ENCODE assay signal across 8 mouse cellular contexts in the genomic region with DNA sequence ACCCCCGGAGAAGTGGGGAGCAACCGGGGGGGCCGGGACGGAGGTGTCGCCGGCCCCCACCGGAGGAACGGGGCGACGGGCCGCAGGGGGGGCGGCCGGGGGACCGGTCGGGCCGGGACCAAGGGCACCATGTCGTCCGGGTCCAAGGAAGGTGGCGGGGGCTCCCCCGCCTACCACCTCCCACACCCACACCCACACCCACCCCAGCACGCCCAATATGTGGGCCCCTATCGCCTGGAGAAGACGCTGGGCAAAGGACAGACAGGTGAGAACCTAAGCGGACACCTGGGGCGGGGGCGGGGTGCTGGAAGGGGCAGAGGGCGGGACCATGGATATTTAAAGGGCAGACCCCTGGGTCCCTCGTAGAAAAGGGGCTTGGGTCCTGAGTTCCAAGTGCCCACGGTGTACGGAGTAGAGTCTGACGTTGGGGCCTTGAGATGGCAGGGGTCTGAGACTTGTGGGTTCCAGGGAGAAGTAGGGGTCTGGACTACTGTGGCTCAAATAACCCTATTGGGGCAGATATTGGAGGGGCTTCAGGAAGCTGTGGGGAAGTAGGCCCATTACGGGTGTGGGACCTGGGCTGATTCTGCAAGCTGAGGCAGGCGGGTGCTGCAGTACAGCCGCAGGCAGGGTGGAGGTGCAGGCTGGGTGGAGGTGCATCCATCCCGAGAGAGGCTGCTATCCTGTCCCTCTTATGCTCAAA. TPM values are rescaled to one million over a fixed set of nuclear protein-coding genes. Genes with fewer than 3 reads are reported as not detected.
DNase-seq lines count a peak whose midpoint lies in the region; ATAC-seq and TF ChIP-seq lines count a peak whose summit lies in the region.
"Had no signal": no experiment of that assay in that cellular context is flagged by ENCODE, and none has a peak within 500 bp of the region (broad histone marks: within the 10 kb centered on the region; RNA-seq: fewer than 3 reads in every experiment).

No protein-coding gene starts in this region.

- H3K4me1 ChIP-seq in lung, embryonic 14.5 days (ENCODE audit: insufficient read depth), result no peaks in the 10 kb centered on the region
- peaks cover 3% of the 10 kb centered on the region; the same call in 1 of the 2 replicates for H3K4me1 ChIP-seq in hindbrain, embryonic 11.5 days (replicated peaks; ENCODE audit: control insufficient read depth, insufficient read depth, low read length)
- H3K4me1 ChIP-seq in midbrain, embryonic 12.5 days, result peaks cover 18% of the 10 kb centered on the region

- no peaks in the 10 kb centered on the region for H3K27me3 ChIP-seq in lung, embryonic 14.5 days (ENCODE audit: insufficient read depth, low read length)
- H3K27me3 ChIP-seq in hindbrain, embryonic 11.5 days (ENCODE audit: control insufficient read depth, insufficient read depth, low read length), result no peaks in the 10 kb centered on the region
- H3K27me3 ChIP-seq in midbrain, embryonic 12.5 days, result no peaks in the 10 kb centered on the region

- peak overlapping the region; percentile 84 for H3K27ac ChIP-seq in lung, embryonic 14.5 days (ENCODE audit: low read depth)
- peak overlapping the region; percentile 98 for H3K27ac ChIP-seq in hindbrain, embryonic 11.5 days (ENCODE audit: low read depth, low read length)
- peak overlapping the region; percentile 93 for H3K27ac ChIP-seq in midbrain, embryonic 12.5 days (replicated peaks)
- H3K27ac ChIP-seq: macrophage had no signal

- 4% methylated on average over 25 of the region's 35 CpGs for WGBS in lung, embryonic 14.5 days
- WGBS in hindbrain, embryonic 11.5 days, result 7% methylated on average over 15 of the region's 35 CpGs
- WGBS in midbrain, embryonic 12.5 days, result 7% methylated on average over 19 of the region's 35 CpGs

- H3K4me3 ChIP-seq in lung, embryonic 14.5 days (ENCODE audit: low read depth, low read length), result peak overlapping the region; percentile 84
- H3K4me3 ChIP-seq in hindbrain, embryonic 11.5 days (ENCODE audit: low read depth, low read length), result peak overlapping the region; percentile 100
- H3K4me3 ChIP-seq in midbrain, embryonic 12.5 days, result peak overlapping the region; percentile 88

- H3K36me3 ChIP-seq in lung, embryonic 14.5 days (ENCODE audit: insufficient read depth), result peaks cover 23% of the 10 kb centered on the region
- peaks cover 6% of the 10 kb centered on the region; the same call in 1 of the 2 replicates for H3K36me3 ChIP-seq in hindbrain, embryonic 11.5 days (ENCODE audit: control insufficient read depth, insufficient read depth, low read length)
- peaks cover 35% of the 10 kb centered on the region for H3K36me3 ChIP-seq in midbrain, embryonic 12.5 days

- ATAC-seq in lung, embryonic 14.5 days (ENCODE audit: insufficient read depth), result peak; percentile 67
- ATAC-seq in hindbrain, embryonic 11.5 days (ENCODE audit: low FRiP score), result peak; percentile 73
- peak; percentile 62 for ATAC-seq in midbrain, embryonic 12.5 days (ENCODE audit: low FRiP score, low read depth)

- peak overlapping the region; percentile 81 for H3K4me2 ChIP-seq in lung, embryonic 14.5 days
- peak overlapping the region; percentile 86 for H3K4me2 ChIP-seq in hindbrain, embryonic 11.5 days (replicated peaks; ENCODE audit: low read depth, low read length)
- peak overlapping the region; percentile 59 for H3K4me2 ChIP-seq in midbrain, embryonic 12.5 days (replicated peaks)

- no peaks in the 10 kb centered on the region for H3K9me3 ChIP-seq in lung, embryonic 14.5 days (ENCODE audit: low read depth, low read length)
- H3K9me3 ChIP-seq in hindbrain, embryonic 11.5 days (ENCODE audit: control insufficient read depth, low read length), result no peaks in the 10 kb centered on the region
- H3K9me3 ChIP-seq in midbrain, embryonic 12.5 days, result no peaks in the 10 kb centered on the region

- peak overlapping the region; percentile 99 for H3K9ac ChIP-seq in lung, embryonic 14.5 days
- peak overlapping the region; percentile 100 for H3K9ac ChIP-seq in hindbrain, embryonic 11.5 days (ENCODE audit: low read depth, low read length)
- H3K9ac ChIP-seq in midbrain, embryonic 12.5 days (replicated peaks), result peak overlapping the region; percentile 100

- peak; percentile 19 for DNase-seq in lung, embryonic 14.5 days
- no peak for DNase-seq in lung, postnatal 10 days
- peak; percentile 58 for DNase-seq in cerebellum, postnatal 25 days
- DNase-seq in hindbrain, embryonic 11.5 days (ENCODE audit: low spot score), result peak; percentile 47
- no peak for DNase-seq in B cell, adult 2 months
- DNase-seq in natural killer cell, adult 2 months (ENCODE audit: low spot score in 2 of 2), result no peak

- no peak for TF ChIP-seq CTCF in lung, embryonic 14.5 days (IDR thresholded peaks at IDR 0.05; ENCODE audit: low read depth)

RNA-seq across cellular contexts. Expression of a gene that starts 0.7 kb away (rescaled TPM):
- 1.4 and 1.6 TPM in 2 replicates for polyA plus RNA-seq in lung, embryonic 14.5 days (2014; fragmentation: Nextera tagmentation; extraction: Ambion mirVana)
- 3.1 and 5.1 TPM in 2 replicates for polyA plus RNA-seq in hindbrain, embryonic 11.5 days (2014; fragmentation: Nextera tagmentation; extraction: Ambion mirVana)
- polyA plus RNA-seq in midbrain, embryonic 12.5 days (2016; fragmentation: Nextera tagmentation; extraction: Ambion mirVana), result 5.4 and 5.7 TPM in 2 replicates
- polyA plus RNA-seq: macrophage had no signal

RNA-seq across cellular contexts. Expression of a gene that starts 6.2 kb away (rescaled TPM):
- 94.0 and 98.5 TPM in 2 replicates for polyA plus RNA-seq in lung, embryonic 14.5 days (2014; fragmentation: Nextera tagmentation; extraction: Ambion mirVana)
- polyA plus RNA-seq in hindbrain, embryonic 11.5 days (2014; fragmentation: Nextera tagmentation; extraction: Ambion mirVana), result 112 and 114 TPM in 2 replicates
- polyA plus RNA-seq in midbrain, embryonic 12.5 days (2016; fragmentation: Nextera tagmentation; extraction: Ambion mirVana), result 111 and 113 TPM in 2 replicates

RNA-seq across cellular contexts. Expression of a gene that starts 32.3 kb away (rescaled TPM):
- polyA plus RNA-seq in lung, embryonic 14.5 days (2014; fragmentation: Nextera tagmentation; extraction: Ambion mirVana), result 7.6 and 7.8 TPM in 2 replicates
- polyA plus RNA-seq in hindbrain, embryonic 11.5 days (2014; fragmentation: Nextera tagmentation; extraction: Ambion mirVana), result 6.0 and 8.1 TPM in 2 replicates
- polyA plus RNA-seq in midbrain, embryonic 12.5 days (2016; fragmentation: Nextera tagmentation; extraction: Ambion mirVana), result 13.8 and 13.9 TPM in 2 replicates

RNA-seq across cellular contexts. Expression of a gene that starts 33.9 kb away (rescaled TPM):
- not detected in 2 replicates for polyA plus RNA-seq in lung, embryonic 14.5 days (2014; fragmentation: Nextera tagmentation; extraction: Ambion mirVana)
- polyA plus RNA-seq in hindbrain, embryonic 11.5 days (2014; fragmentation: Nextera tagmentation; extraction: Ambion mirVana), result 0.22 and 0.26 TPM in 2 replicates
- polyA plus RNA-seq in midbrain, embryonic 12.5 days (2016; fragmentation: Nextera tagmentation; extraction: Ambion mirVana), result 0.18 and 0.20 TPM in 2 replicates

RNA-seq across cellular contexts. Expression of a gene that starts 48.8 kb away (rescaled TPM):
- 51.3 and 53.1 TPM in 2 replicates for polyA plus RNA-seq in lung, embryonic 14.5 days (2014; fragmentation: Nextera tagmentation; extraction: Ambion mirVana)
- 64.3 and 69.2 TPM in 2 replicates for polyA plus RNA-seq in hindbrain, embryonic 11.5 days (2014; fragmentation: Nextera tagmentation; extraction: Ambion mirVana)
- polyA plus RNA-seq in midbrain, embryonic 12.5 days (2016; fragmentation: Nextera tagmentation; extraction: Ambion mirVana), result 89.3 and 91.6 TPM in 2 replicates

Comparison
In these comparisons a context has a peak if more than half of its experiments do, and no peak if none do; other contexts are left out.
1. DNase-seq: peak in lung, embryonic 14.5 days (single experiment), cerebellum, postnatal 25 days (2 of 2) and hindbrain, embryonic 11.5 days (single experiment); none in lung, postnatal 10 days (single experiment), B cell, adult 2 months (0 of 2) and natural killer cell, adult 2 months (0 of 2).
2. Peak in every context shown above with its lines, with median percentiles within 50 percentile points of each other: ATAC-seq, H3K27ac ChIP-seq, H3K4me2 ChIP-seq, H3K4me3 ChIP-seq and H3K9ac ChIP-seq.